Mouse (Mus musculus): ENCODE measurements at regions not wholly inside any gene's neighbourhood (a gene's known extent, or its start where the extent isn't known, plus 50 kb on each side); places are given as distances from the start of the nearest gene placed in this dataset.

DNA sequence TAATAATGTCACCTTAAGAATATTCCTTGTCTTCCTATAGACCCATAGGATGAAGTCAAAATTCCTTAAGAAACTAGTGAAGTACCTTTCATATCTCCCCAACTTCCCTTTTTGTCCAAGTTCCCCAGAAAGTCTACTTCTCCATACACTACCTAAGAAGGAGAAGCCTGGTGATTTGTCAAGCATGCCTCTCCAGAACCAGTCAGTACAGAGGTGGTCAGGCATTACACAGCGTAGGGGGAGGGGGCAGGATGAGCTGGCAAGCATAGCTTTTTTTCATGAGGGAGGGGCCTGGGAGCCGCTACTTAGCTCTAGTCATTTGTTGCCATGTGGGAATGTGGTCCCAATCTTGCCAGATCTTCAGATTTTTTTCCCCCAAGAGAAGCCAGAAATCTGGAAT, 54.0 kb upstream of the Satb2 start:
- TF ChIP-seq MYB (IDR thresholded peaks at IDR 0.05; ENCODE audit: low read depth, low read length), result no peak
- TF ChIP-seq ZNF384 (IDR thresholded peaks at IDR 0.05; ENCODE audit: low read depth, low read length), result no peak
- TF ChIP-seq ELF1 (IDR thresholded peaks at IDR 0.05; ENCODE audit: low read depth, low read length), result no peak
- TF ChIP-seq E2F4 (IDR thresholded peaks at IDR 0.05; ENCODE audit: borderline replicate concordance, low read depth, low read length), result no peak
- TF ChIP-seq CTCF (IDR thresholded peaks at IDR 0.05 in 2 of 3, conservative IDR thresholded peaks at IDR 0.05 in 1 of 3; ENCODE audit: control insufficient read depth in 1 of 3, insufficient read depth in 1 of 3, low read depth in 2 of 3, low read length in 3 of 3, poor library complexity in 1 of 3, severe bottlenecking in 1 of 3), result no peak
- TF ChIP-seq TBP (IDR thresholded peaks at IDR 0.05; ENCODE audit: low read depth, low read length), result no peak
- no peak for TF ChIP-seq GATA1 (IDR thresholded peaks at IDR 0.05; ENCODE audit: low read depth, low read length)
- no peak for TF ChIP-seq HCFC1 (IDR thresholded peaks at IDR 0.05; ENCODE audit: low read depth, low read length)
- no peak for TF ChIP-seq NELFE (IDR thresholded peaks at IDR 0.05; ENCODE audit: low read depth, low read length)
- TF ChIP-seq ZC3H11A (IDR thresholded peaks at IDR 0.05; ENCODE audit: low read depth, low read length), result no peak
- TF ChIP-seq MAZ (IDR thresholded peaks at IDR 0.05; ENCODE audit: low read depth, low read length), result no peak
- no peak for TF ChIP-seq NRF1 (IDR thresholded peaks at IDR 0.05; ENCODE audit: insufficient read depth, low read depth, low read length, poor library complexity, severe bottlenecking)
- TF ChIP-seq RCOR1 (IDR thresholded peaks at IDR 0.05; ENCODE audit: low read depth, low read length), result no peak
- no peak for TF ChIP-seq MYC (IDR thresholded peaks at IDR 0.05; ENCODE audit: low read depth, low read length)
- no peak for TF ChIP-seq USF1 (IDR thresholded peaks at IDR 0.05; ENCODE audit: low read depth, low read length)
- DNase-seq (ENCODE audit: low read depth, low spot score), result no peak
- Histone ChIP-seq H3K9me3 (replicated peaks; ENCODE audit: insufficient read depth, low read length) (no peaks in the 10 kb centered on the region), H3K27me3 (ENCODE audit: control insufficient read depth in 1 of 2, insufficient read depth in 2 of 2, low read length in 2 of 2) (no peaks in the 10 kb centered on the region), H3K4me1 (ENCODE audit: control insufficient read depth in 1 of 2, insufficient read depth in 2 of 2, low read length in 2 of 2) (no peaks in the 10 kb centered on the region), H3K79me2 (ENCODE audit: control insufficient read depth, insufficient read depth, low read length, poor library complexity) (no peaks in the 10 kb centered on the region), H3K36me3 (ENCODE audit: control insufficient read depth in 1 of 2, insufficient read depth in 2 of 2, low read length in 2 of 2) (no peaks in the 10 kb centered on the region), H3K9ac (ENCODE audit: control insufficient read depth, low read depth, low read length, poor library complexity, severe bottlenecking) (no peak overlapping the region), H3K4me3 (ENCODE audit: control insufficient read depth in 1 of 2, insufficient read depth in 1 of 2, low read depth in 2 of 2, low read length in 2 of 2) (no peak overlapping the region), H3K27ac (ENCODE audit: control insufficient read depth, low read depth, low read length) (no peak overlapping the region)

DNA sequence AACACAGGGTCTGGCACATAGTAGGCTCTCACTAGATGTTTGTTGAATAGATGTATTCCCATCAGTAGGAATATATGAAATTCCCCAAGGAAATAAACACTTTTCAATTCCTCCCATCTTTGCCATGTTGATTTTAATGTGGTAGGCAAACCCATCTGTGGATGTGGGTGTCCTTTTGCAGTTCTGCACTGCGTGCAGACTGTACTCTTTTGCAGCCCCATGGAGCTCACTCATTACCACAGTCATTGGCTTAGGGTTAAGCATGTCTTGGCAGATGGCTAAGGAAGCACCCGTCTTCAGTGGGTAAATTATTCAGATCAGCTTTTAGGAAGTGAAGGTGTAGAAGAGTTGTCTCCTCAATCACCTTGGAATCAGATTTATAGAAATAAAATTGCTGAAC, 54.8 kb upstream of the Satb2 start:
- Histone ChIP-seq H3K9me3 (replicated peaks; ENCODE audit: insufficient read depth, low read length) (no peaks in the 10 kb centered on the region), H3K4me3 (ENCODE audit: control insufficient read depth in 1 of 2, insufficient read depth in 1 of 2, low read depth in 2 of 2, low read length in 2 of 2) (no peak overlapping the region), H3K36me3 (ENCODE audit: control insufficient read depth in 1 of 2, insufficient read depth in 2 of 2, low read length in 2 of 2) (no peaks in the 10 kb centered on the region), H3K79me2 (ENCODE audit: control insufficient read depth, insufficient read depth, low read length, poor library complexity) (no peaks in the 10 kb centered on the region), H3K27me3 (ENCODE audit: control insufficient read depth in 1 of 2, insufficient read depth in 2 of 2, low read length in 2 of 2) (no peaks in the 10 kb centered on the region), H3K27ac (ENCODE audit: control insufficient read depth, low read depth, low read length) (no peak overlapping the region), H3K4me1 (ENCODE audit: control insufficient read depth in 1 of 2, insufficient read depth in 2 of 2, low read length in 2 of 2) (no peaks in the 10 kb centered on the region), H3K9ac (ENCODE audit: control insufficient read depth, low read depth, low read length, poor library complexity, severe bottlenecking) (no peak overlapping the region)
- TF ChIP-seq NELFE (IDR thresholded peaks at IDR 0.05; ENCODE audit: low read depth, low read length) (no peak), MYC (IDR thresholded peaks at IDR 0.05; ENCODE audit: low read depth, low read length) (no peak), CHD2 (IDR thresholded peaks at IDR 0.05; ENCODE audit: low read length) (no peak), BHLHE40 (IDR thresholded peaks at IDR 0.05; ENCODE audit: borderline replicate concordance, low read depth, low read length) (no peak), ZKSCAN1 (IDR thresholded peaks at IDR 0.05; ENCODE audit: low read depth, low read length) (no peak), MAX (IDR thresholded peaks at IDR 0.05; ENCODE audit: low read length) (no peak), POLR2A (IDR thresholded peaks at IDR 0.05; ENCODE audit: control insufficient read depth in 1 of 2, insufficient read depth in 1 of 2, low read depth in 1 of 2, low read length in 2 of 2, poor library complexity in 1 of 2) (no peak), CTCF (IDR thresholded peaks at IDR 0.05 in 2 of 3, conservative IDR thresholded peaks at IDR 0.05 in 1 of 3; ENCODE audit: control insufficient read depth in 1 of 3, insufficient read depth in 1 of 3, low read depth in 2 of 3, low read length in 3 of 3, poor library complexity in 1 of 3, severe bottlenecking in 1 of 3) (no peak), SMC3 (IDR thresholded peaks at IDR 0.05; ENCODE audit: low read depth, low read length) (no peak), CHD1 (IDR thresholded peaks at IDR 0.05; ENCODE audit: low read depth, low read length) (no peak), SIN3A (IDR thresholded peaks at IDR 0.05; ENCODE audit: low read length) (no peak), E2F4 (IDR thresholded peaks at IDR 0.05; ENCODE audit: borderline replicate concordance, low read depth, low read length) (no peak), GABPA (IDR thresholded peaks at IDR 0.05; ENCODE audit: low read depth, low read length) (no peak), GATA1 (IDR thresholded peaks at IDR 0.05; ENCODE audit: low read depth, low read length) (no peak), ZMIZ1 (IDR thresholded peaks at IDR 0.05; ENCODE audit: low read depth, low read length) (no peak), MAFK (IDR thresholded peaks at IDR 0.05; ENCODE audit: borderline replicate concordance, low read depth, low read length) (no peak)
- DNase-seq (ENCODE audit: low read depth, low spot score), result no peak
